ENCODE assay signal across 8 mouse cellular contexts in the genomic region with DNA sequence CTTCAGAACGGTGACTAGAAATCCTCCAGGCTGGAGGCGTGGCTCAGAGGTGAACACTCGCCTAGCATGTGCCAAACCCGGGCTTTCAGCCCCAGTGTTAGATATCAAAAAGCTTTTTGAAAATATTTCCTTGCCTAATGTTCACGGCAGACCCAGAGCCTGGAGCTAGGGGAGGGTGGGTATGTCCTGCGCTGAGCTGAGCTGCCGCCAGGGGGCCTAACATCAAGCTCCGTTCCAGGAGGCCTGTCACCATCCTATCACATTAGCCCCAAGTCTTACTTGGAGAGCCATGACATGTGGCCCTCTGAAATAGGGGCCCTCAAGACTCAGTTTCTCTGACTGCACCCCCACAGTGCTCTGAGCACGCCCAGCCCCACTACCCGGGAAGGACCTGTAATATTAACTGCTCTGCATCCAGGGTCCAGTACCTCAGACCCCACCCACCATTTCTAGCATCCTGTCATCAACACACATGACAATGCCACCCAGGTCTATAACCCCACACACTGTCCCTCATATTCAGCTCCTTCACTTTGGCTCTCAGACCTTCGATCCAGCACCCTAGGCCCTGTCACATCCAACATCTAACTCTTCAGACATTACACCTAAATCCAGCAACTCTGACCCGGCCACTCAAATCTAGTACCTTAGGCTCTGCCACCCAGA. TPM values are rescaled to one million over a fixed set of nuclear protein-coding genes. Genes with fewer than 3 reads are reported as not detected.
DNase-seq lines count a peak whose midpoint lies in the region; ATAC-seq and TF ChIP-seq lines count a peak whose summit lies in the region.

No protein-coding gene starts in this region.

- H3K36me3 ChIP-seq in ES-E14 (ENCODE audit: control insufficient read depth, insufficient read depth, low read length, poor library complexity, severe bottlenecking): peaks cover 7% of the 10 kb centered on the region; the same call in 1 of the 2 replicates
- peaks cover 34% of the 10 kb centered on the region for H3K36me3 ChIP-seq in heart, embryonic 15.5 days
- peaks cover 37% of the 10 kb centered on the region for H3K36me3 ChIP-seq in liver, embryonic 15.5 days (replicated peaks)
- peaks cover 18% of the 10 kb centered on the region for H3K36me3 ChIP-seq in neural tube, embryonic 11.5 days (ENCODE audit: control insufficient read depth, insufficient read depth, low read length)

- in situ Hi-C loops in ES-E14 (cut with MboI; ENCODE audit: low sequenced_read_pairs in 2 of 2, unreplicated experiment in 2 of 2): no loop called here

- ATAC-seq in erythroid progenitor cell, adult 5-6 weeks (replicated peaks; ENCODE audit: low FRiP score, poor library complexity, severe bottlenecking): peak; percentile 80
- ATAC-seq in heart, embryonic 15.5 days (replicated peaks; ENCODE audit: insufficient number of reproducible peaks, insufficient read depth, low FRiP score, low read depth): 0 out of 2 replicates have a peak, but pooled peaks have one; percentile 18
- peak; percentile 68 for ATAC-seq in liver, embryonic 15.5 days (ENCODE audit: insufficient read depth)
- peak; percentile 73 for ATAC-seq in neural tube, embryonic 11.5 days (ENCODE audit: insufficient read depth, low FRiP score, low TSS enrichment)

- H3K4me1 ChIP-seq in ES-E14 (ENCODE audit: control insufficient read depth in 2 of 2, insufficient read depth in 2 of 2, low read length in 2 of 2, poor library complexity in 1 of 2): peaks cover 3 to 18% of the 10 kb centered on the region in 2 experiments; a peak in 2 of 4 replicates
- H3K4me1 ChIP-seq in heart, embryonic 15.5 days (replicated peaks): peaks cover 19% of the 10 kb centered on the region
- H3K4me1 ChIP-seq in liver, embryonic 15.5 days (replicated peaks): peaks cover 39% of the 10 kb centered on the region
- peaks cover 4% of the 10 kb centered on the region for H3K4me1 ChIP-seq in neural tube, embryonic 11.5 days (ENCODE audit: control insufficient read depth, insufficient read depth, low read length)

- peak; percentile 71 for DNase-seq in ES-E14 (ENCODE audit: low read depth, low spot score)
- DNase-seq in c-Kit-negative CD71-positive TER-119-positive erythroid progenitor cells, embryonic 14.5 days (ENCODE audit: low read depth, low spot score): peak; percentile 68
- DNase-seq in kidney, postnatal 14 days: peak; percentile 79
- peak; percentile 86 for DNase-seq in neural tube, embryonic 11.5 days (ENCODE audit: low spot score)
- DNase-seq in testis, postnatal 10 days (ENCODE audit: low spot score): peak; percentile 88

- peak overlapping the region; percentile 90 for H3K4me2 ChIP-seq in heart, embryonic 15.5 days
- H3K4me2 ChIP-seq in liver, embryonic 15.5 days: peak overlapping the region; percentile 91
- peak overlapping the region; percentile 94 for H3K4me2 ChIP-seq in neural tube, embryonic 11.5 days (ENCODE audit: low read depth)

- peak overlapping the region; percentile 89 for H3K9ac ChIP-seq in ES-E14 (ENCODE audit: insufficient read depth, low read depth, low read length, poor library complexity, severe bottlenecking)
- peak overlapping the region; percentile 90 for H3K9ac ChIP-seq in heart, embryonic 15.5 days
- peak overlapping the region; percentile 94 for H3K9ac ChIP-seq in liver, embryonic 15.5 days
- peak overlapping the region; percentile 90 for H3K9ac ChIP-seq in neural tube, embryonic 11.5 days (ENCODE audit: low read length)

- 6% methylated on average over 12 of the region's 12 CpGs for WGBS in heart, embryonic 15.5 days
- 5% methylated on average over 12 of the region's 12 CpGs for WGBS in liver, embryonic 15.5 days (ENCODE audit: insufficient replicate concordance)
- 10% methylated on average over 12 of the region's 12 CpGs for WGBS in neural tube, embryonic 11.5 days

- H3K4me3 ChIP-seq in ES-E14 (ENCODE audit: insufficient read depth in 1 of 2, low read depth in 1 of 2, low read length in 2 of 2, poor library complexity in 1 of 2, severe bottlenecking in 1 of 2): peak overlapping the region; percentile 80 to 98
- H3K4me3 ChIP-seq in heart, embryonic 15.5 days: peak overlapping the region; percentile 80
- H3K4me3 ChIP-seq in liver, embryonic 15.5 days (replicated peaks): peak overlapping the region; percentile 87
- peak overlapping the region; percentile 83 for H3K4me3 ChIP-seq in neural tube, embryonic 11.5 days (ENCODE audit: low read depth, low read length)

- H3K9me3 ChIP-seq in ES-E14 (ENCODE audit: control insufficient read depth, insufficient read depth, low read depth, low read length): no peaks in the 10 kb centered on the region
- H3K9me3 ChIP-seq in heart, embryonic 15.5 days (replicated peaks): no peaks in the 10 kb centered on the region
- H3K9me3 ChIP-seq in liver, embryonic 15.5 days (replicated peaks): no peaks in the 10 kb centered on the region
- H3K9me3 ChIP-seq in neural tube, embryonic 11.5 days (ENCODE audit: control insufficient read depth, low read length): no peaks in the 10 kb centered on the region

- H3K27me3 ChIP-seq in heart, embryonic 15.5 days: 0 out of 2 replicates have a peak, but pooled peaks cover 2% of the 10 kb centered on the region
- no peaks in the 10 kb centered on the region for H3K27me3 ChIP-seq in liver, embryonic 15.5 days
- H3K27me3 ChIP-seq in neural tube, embryonic 11.5 days (ENCODE audit: control insufficient read depth, insufficient read depth, low read length): no peaks in the 10 kb centered on the region

- no peak overlapping the region for H3K27ac ChIP-seq in ES-E14 (ENCODE audit: insufficient read depth, low read depth, low read length, poor library complexity, severe bottlenecking)
- peak overlapping the region; percentile 75 for H3K27ac ChIP-seq in heart, embryonic 15.5 days
- peak overlapping the region; percentile 85 for H3K27ac ChIP-seq in liver, embryonic 15.5 days (replicated peaks)
- H3K27ac ChIP-seq in neural tube, embryonic 11.5 days (ENCODE audit: low read depth, low read length): no peak overlapping the region

TF ChIP-seq in ES-E14, 5 proteins besides CTCF, POLR2A, EP300 and RAD21:
- TF ChIP-seq ZNF384 (IDR thresholded peaks at IDR 0.05; ENCODE audit: low read depth, low read length) (no peak), CHD2 (IDR thresholded peaks at IDR 0.05; ENCODE audit: low read depth, low read length) (no peak), HCFC1 (IDR thresholded peaks at IDR 0.05; ENCODE audit: borderline replicate concordance, insufficient read depth, low read length) (no peak), MAFK (IDR thresholded peaks at IDR 0.05; ENCODE audit: insufficient read depth, low read depth, low read length) (no peak), ZC3H11A (IDR thresholded peaks at IDR 0.05; ENCODE audit: borderline replicate concordance, low read depth, low read length) (no peak)

RNA-seq across cellular contexts. Expression of gene Cox19, which starts 7.1 kb away (rescaled TPM):
- total RNA-seq in ES-E14 (2012; rRNA removed): 19.1 and 26.6 TPM in 2 replicates
- total RNA-seq in erythroid progenitor cell, adult 5-6 weeks (2015; ENCODE audit: low replicate concordance): 8.8 and 11.9 TPM in 2 replicates
- total RNA-seq in erythroid progenitor cell, adult 5-6 weeks (2017; ENCODE audit: low replicate concordance): 5.3 and 29.0 TPM in 2 replicates
- polyA plus RNA-seq in heart, embryonic 15.5 days (2015; fragmentation: Nextera tagmentation; extraction: Ambion mirVana): 69.7 and 77.3 TPM in 2 replicates
- 44.3 and 49.3 TPM in 2 replicates for polyA plus RNA-seq in liver, embryonic 15.5 days (2015; fragmentation: Nextera tagmentation; extraction: Ambion mirVana)
- polyA plus RNA-seq in neural tube, embryonic 11.5 days (2014; fragmentation: Nextera tagmentation; extraction: Ambion mirVana): 141 and 142 TPM in 2 replicates

RNA-seq across cellular contexts. Expression of gene Cyp2w1, which starts 8.3 kb away (rescaled TPM):
- not detected in 2 replicates for total RNA-seq in ES-E14 (2012; rRNA removed)
- total RNA-seq in erythroid progenitor cell, adult 5-6 weeks (2015; ENCODE audit: low replicate concordance): not detected in 2 replicates
- total RNA-seq in erythroid progenitor cell, adult 5-6 weeks (2017; ENCODE audit: low replicate concordance): not detected in 2 replicates
- polyA plus RNA-seq in heart, embryonic 15.5 days (2015; fragmentation: Nextera tagmentation; extraction: Ambion mirVana): 0.47 TPM in 1 of 2 replicates, not detected in the other
- not detected in 2 replicates for polyA plus RNA-seq in liver, embryonic 15.5 days (2015; fragmentation: Nextera tagmentation; extraction: Ambion mirVana)
- not detected in 2 replicates for polyA plus RNA-seq in neural tube, embryonic 11.5 days (2014; fragmentation: Nextera tagmentation; extraction: Ambion mirVana)

RNA-seq across cellular contexts. Expression of gene Adap1, which starts 18.7 kb away (rescaled TPM):
- total RNA-seq in ES-E14 (2012; rRNA removed): 65.0 and 72.4 TPM in 2 replicates
- 4.2 and 5.8 TPM in 2 replicates for total RNA-seq in erythroid progenitor cell, adult 5-6 weeks (2015; ENCODE audit: low replicate concordance)
- 3.9 and 9.5 TPM in 2 replicates for total RNA-seq in erythroid progenitor cell, adult 5-6 weeks (2017; ENCODE audit: low replicate concordance)
- 1.9 and 3.1 TPM in 2 replicates for polyA plus RNA-seq in heart, embryonic 15.5 days (2015; fragmentation: Nextera tagmentation; extraction: Ambion mirVana)
- 4.3 and 5.2 TPM in 2 replicates for polyA plus RNA-seq in liver, embryonic 15.5 days (2015; fragmentation: Nextera tagmentation; extraction: Ambion mirVana)
- polyA plus RNA-seq in neural tube, embryonic 11.5 days (2014; fragmentation: Nextera tagmentation; extraction: Ambion mirVana): 7.7 and 8.4 TPM in 2 replicates

RNA-seq across cellular contexts. Expression of gene Gpr146, which starts 33.3 kb away (rescaled TPM):
- total RNA-seq in ES-E14 (2012; rRNA removed): 1.1 and 1.3 TPM in 2 replicates
- 34.0 and 38.9 TPM in 2 replicates for total RNA-seq in erythroid progenitor cell, adult 5-6 weeks (2015; ENCODE audit: low replicate concordance)
- 37.8 and 43.8 TPM in 2 replicates for total RNA-seq in erythroid progenitor cell, adult 5-6 weeks (2017; ENCODE audit: low replicate concordance)
- 14.0 and 14.7 TPM in 2 replicates for polyA plus RNA-seq in heart, embryonic 15.5 days (2015; fragmentation: Nextera tagmentation; extraction: Ambion mirVana)
- polyA plus RNA-seq in liver, embryonic 15.5 days (2015; fragmentation: Nextera tagmentation; extraction: Ambion mirVana): 25.0 and 26.4 TPM in 2 replicates
- 2.4 TPM in 2 replicates for polyA plus RNA-seq in neural tube, embryonic 11.5 days (2014; fragmentation: Nextera tagmentation; extraction: Ambion mirVana)

Comparison
In these comparisons a context has a peak if more than half of its experiments do, and no peak if none do; other contexts are left out.
1. H3K27ac ChIP-seq: peak in heart, embryonic 15.5 days (single experiment) and liver, embryonic 15.5 days (single experiment); none in ES-E14 (single experiment) and neural tube, embryonic 11.5 days (single experiment).
2. ATAC-seq: peak in every context shown above with its lines; median percentile 80 in erythroid progenitor cell, adult 5-6 weeks; 73 in neural tube, embryonic 11.5 days; 68 in liver, embryonic 15.5 days; 18 in heart, embryonic 15.5 days.
3. Peak in every context shown above with its lines, with median percentiles within 50 percentile points of each other: DNase-seq, H3K4me3 ChIP-seq, H3K9ac ChIP-seq and H3K4me2 ChIP-seq.